Mouse (Mus musculus) G1E (cell line): ENCODE results near the gene Cited2.

ENCODE experiments used
- CTCF ChIP-seq: IDR thresholded peaks from 2 replicates; pipeline ENCODE4 v1.5.1; 2012; ENCODE audit warnings: low read depth, low read length, inconsistent platforms, mixed read lengths
- POLR2AphosphoS5 ChIP-seq: IDR thresholded peaks from 2 replicates; pipeline ENCODE4 v1.6.1; 2012; ENCODE audit warnings: low read depth, low read length, inconsistent platforms; ENCODE audit not compliant: insufficient replicate concordance

DNA sequence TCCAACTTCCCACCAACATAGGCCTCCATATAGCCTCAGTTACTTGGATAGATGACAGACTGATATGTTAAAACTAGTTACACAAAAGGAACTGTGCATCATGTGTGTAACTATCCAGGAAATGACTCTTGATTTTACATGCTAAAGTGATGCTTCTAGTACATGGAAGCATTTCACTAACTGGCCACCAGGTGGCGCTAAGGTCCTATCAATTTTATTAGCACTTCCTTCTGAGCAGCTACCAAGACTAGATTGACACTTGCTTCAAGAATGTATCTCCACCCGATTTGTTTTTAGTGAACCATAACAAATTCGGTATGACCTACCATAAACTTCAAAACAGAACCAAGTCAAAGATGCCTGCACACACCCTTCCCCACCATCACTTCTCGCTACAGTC, 10.0 kb downstream of the Cited2 start:
- TF ChIP-seq POLR2AphosphoS5 (no peak), CTCF (peak; percentile 51)
